Mouse (Mus musculus): ENCODE measurements around the gene Gmppa. TPM values are rescaled to one million over a fixed set of nuclear protein-coding genes. Genes with fewer than 3 reads are reported as not detected.
A peak's percentile ranks its signal among the peaks of the same experiment; 100 is the strongest.

Gene Gmppa
- polyA plus RNA-seq, 1 experiment, result 78.8 TPM

- Histone ChIP-seq H3K27me3 (ENCODE audit: control insufficient read depth, insufficient read depth, insufficient read length) (no peaks in the 10 kb centered on the region), H3K36me3 (ENCODE audit: control insufficient read depth, insufficient read depth) (peaks cover 32% of the 10 kb centered on the region), H3ac (ENCODE audit: control insufficient read depth, insufficient read length, low read depth) (no peak overlapping the region), H3K4me3 (ENCODE audit: insufficient read depth, poor library complexity, severe bottlenecking) (no peak overlapping the region), H3K79me2 (ENCODE audit: control insufficient read depth, insufficient read depth) (no peaks in the 10 kb centered on the region), H3K79me3 (ENCODE audit: low read depth) (no peaks in the 10 kb centered on the region)
- TF ChIP-seq MYOD1 (IDR thresholded peaks at IDR 0.05; ENCODE audit: control insufficient read depth, insufficient read length, low read depth) (no peak), CTCF (IDR thresholded peaks at IDR 0.05; ENCODE audit: control insufficient read depth, insufficient read depth, insufficient read length) (peak; percentile 27)
Observed at GRCm38 (mm10) chr1:75413749-75414148, 22.0 kb upstream of the Gmppa start.

- Histone ChIP-seq H3K4me3 (ENCODE audit: insufficient read depth, poor library complexity, severe bottlenecking) (no peak overlapping the region), H3K27me3 (ENCODE audit: control insufficient read depth, insufficient read depth, insufficient read length) (no peaks in the 10 kb centered on the region), H3K79me3 (ENCODE audit: low read depth) (no peaks in the 10 kb centered on the region), H3K36me3 (ENCODE audit: control insufficient read depth, insufficient read depth) (peaks cover 22% of the 10 kb centered on the region), H3ac (ENCODE audit: control insufficient read depth, insufficient read length, low read depth) (no peak overlapping the region), H3K79me2 (ENCODE audit: control insufficient read depth, insufficient read depth) (no peaks in the 10 kb centered on the region)
- TF ChIP-seq FOSL1 (IDR thresholded peaks at IDR 0.05; ENCODE audit: insufficient read depth, low read length, poor library complexity, severe bottlenecking), result no peak
- TF ChIP-seq MYOG (IDR thresholded peaks at IDR 0.05; ENCODE audit: control insufficient read depth, extremely low read depth, insufficient read length), result no peak
- no peak for TF ChIP-seq USF1 (IDR thresholded peaks at IDR 0.05; ENCODE audit: low read depth)
- no peak for TF ChIP-seq MAX (IDR thresholded peaks at IDR 0.05)
Observed at GRCm38 (mm10) chr1:75421794-75422193, 13.9 kb upstream of the Gmppa start.

GRCm38 (mm10) chr1:75422216-75422822 is 13.4 kb upstream of the Gmppa start:
- Histone ChIP-seq H3K79me3 (ENCODE audit: low read depth) (no peaks in the 10 kb centered on the region), H3K79me2 (ENCODE audit: control insufficient read depth, insufficient read depth) (no peaks in the 10 kb centered on the region), H3K4me3 (ENCODE audit: insufficient read depth, poor library complexity, severe bottlenecking) (no peak overlapping the region), H3ac (ENCODE audit: control insufficient read depth, insufficient read length, low read depth) (no peak overlapping the region), H3K36me3 (ENCODE audit: control insufficient read depth, insufficient read depth) (peaks cover 22% of the 10 kb centered on the region), H3K27me3 (ENCODE audit: control insufficient read depth, insufficient read depth, insufficient read length) (no peaks in the 10 kb centered on the region)
- TF ChIP-seq MYOG (IDR thresholded peaks at IDR 0.05; ENCODE audit: control insufficient read depth, extremely low read depth, insufficient read length) (no peak), USF1 (IDR thresholded peaks at IDR 0.05; ENCODE audit: low read depth) (no peak), CEBPB (IDR thresholded peaks at IDR 0.05; ENCODE audit: low read depth) (no peak), MAX (IDR thresholded peaks at IDR 0.05) (no peak), FOSL1 (IDR thresholded peaks at IDR 0.05; ENCODE audit: insufficient read depth, low read length, poor library complexity, severe bottlenecking) (no peak), CTCF (IDR thresholded peaks at IDR 0.05; ENCODE audit: control insufficient read depth, insufficient read depth, insufficient read length) (no peak), MYOD1 (IDR thresholded peaks at IDR 0.05; ENCODE audit: control insufficient read depth, insufficient read length, low read depth) (no peak)

- Histone ChIP-seq H3K79me3 (ENCODE audit: low read depth) (no peaks in the 10 kb centered on the region), H3K27me3 (ENCODE audit: control insufficient read depth, insufficient read depth, insufficient read length) (no peaks in the 10 kb centered on the region), H3ac (ENCODE audit: control insufficient read depth, insufficient read length, low read depth) (no peak overlapping the region), H3K36me3 (ENCODE audit: control insufficient read depth, insufficient read depth) (peaks cover 17% of the 10 kb centered on the region), H3K79me2 (ENCODE audit: control insufficient read depth, insufficient read depth) (no peaks in the 10 kb centered on the region), H3K4me3 (ENCODE audit: insufficient read depth, poor library complexity, severe bottlenecking) (no peak overlapping the region)
- TF ChIP-seq FOSL1 (IDR thresholded peaks at IDR 0.05; ENCODE audit: insufficient read depth, low read length, poor library complexity, severe bottlenecking) (no peak), MAX (IDR thresholded peaks at IDR 0.05) (no peak)
Observed at GRCm38 (mm10) chr1:75422823-75423471, 12.8 kb upstream of the Gmppa start.

- H3K27me3 ChIP-seq (ENCODE audit: control insufficient read depth, insufficient read depth, insufficient read length), result no peaks in the 10 kb centered on the region
Observed at GRCm38 (mm10) chr1:75423780-75424390, 11.8 kb upstream of the Gmppa start.

More at GRCm38 (mm10) chr1:75423780-75424390, 11.8 kb upstream of the Gmppa start:
- Histone ChIP-seq H3K79me3 (ENCODE audit: low read depth) (no peaks in the 10 kb centered on the region), H3K36me3 (ENCODE audit: control insufficient read depth, insufficient read depth) (peaks cover 12% of the 10 kb centered on the region), H3K79me2 (ENCODE audit: control insufficient read depth, insufficient read depth) (no peaks in the 10 kb centered on the region), H3K4me3 (ENCODE audit: insufficient read depth, poor library complexity, severe bottlenecking) (no peak overlapping the region), H3ac (ENCODE audit: control insufficient read depth, insufficient read length, low read depth) (no peak overlapping the region)
- TF ChIP-seq USF1 (IDR thresholded peaks at IDR 0.05; ENCODE audit: low read depth), result no peak
- no peak for TF ChIP-seq FOSL1 (IDR thresholded peaks at IDR 0.05; ENCODE audit: insufficient read depth, low read length, poor library complexity, severe bottlenecking)
- no peak for TF ChIP-seq MYOG (IDR thresholded peaks at IDR 0.05; ENCODE audit: control insufficient read depth, extremely low read depth, insufficient read length)
- TF ChIP-seq CEBPB (IDR thresholded peaks at IDR 0.05; ENCODE audit: low read depth), result no peak
- no peak for TF ChIP-seq MAX (IDR thresholded peaks at IDR 0.05)
- no peak for TF ChIP-seq MYOD1 (IDR thresholded peaks at IDR 0.05; ENCODE audit: control insufficient read depth, insufficient read length, low read depth)
- no peak for TF ChIP-seq CTCF (IDR thresholded peaks at IDR 0.05; ENCODE audit: control insufficient read depth, insufficient read depth, insufficient read length)

Data from C2C12 (cell line).